Mouse (Mus musculus): ENCODE data around the gene Rundc1.
"Not testable (repeated sequence)": the region's sequence is repeated elsewhere in the genome, so short reads cannot be mapped to it uniquely, and the experiment has no call there.

Rundc1 gene

DNA sequence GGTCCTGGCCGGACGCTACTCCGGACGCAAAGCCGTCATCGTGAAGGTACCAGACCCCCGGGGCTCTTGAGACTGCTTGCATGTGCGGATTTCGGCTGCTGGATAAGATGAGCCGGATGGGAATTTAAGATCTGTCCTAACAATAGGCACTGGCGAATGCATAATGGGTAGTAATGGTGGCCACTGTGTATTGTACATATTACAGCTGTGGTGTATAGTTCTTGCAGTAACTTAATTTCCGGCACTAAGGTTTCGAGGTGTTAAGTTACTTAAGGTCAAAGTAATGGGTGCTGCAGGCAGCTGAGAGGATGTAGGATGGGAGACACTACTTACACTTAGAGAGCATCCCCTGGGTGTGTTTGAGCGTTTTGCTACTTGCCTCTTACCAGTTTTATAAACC is 17.9 kb downstream of the Rundc1 start:
- no peak for DNase-seq (ENCODE audit: low spot score)

DNA sequence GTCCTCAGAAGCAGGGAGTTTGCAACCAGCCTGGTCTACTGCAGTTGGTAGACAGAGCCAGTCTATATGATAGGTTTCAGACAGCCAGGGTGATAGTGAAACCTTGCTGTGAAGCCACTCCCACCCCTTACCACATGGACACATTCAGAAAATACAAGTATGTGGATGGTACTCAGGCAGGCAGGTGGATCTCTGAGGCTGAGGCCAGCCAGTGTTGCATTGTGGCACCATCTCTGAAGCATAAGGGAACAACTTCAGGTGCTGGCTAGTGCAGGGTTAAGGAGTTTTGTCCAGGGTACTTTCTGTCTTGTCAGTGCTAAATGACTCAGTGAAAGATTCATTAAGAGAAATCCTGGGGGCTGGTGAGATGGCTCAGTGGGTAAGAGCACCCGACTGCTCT is 21.4 kb downstream of the Rundc1 start:
- no peak for DNase-seq (ENCODE audit: low spot score)

DNA sequence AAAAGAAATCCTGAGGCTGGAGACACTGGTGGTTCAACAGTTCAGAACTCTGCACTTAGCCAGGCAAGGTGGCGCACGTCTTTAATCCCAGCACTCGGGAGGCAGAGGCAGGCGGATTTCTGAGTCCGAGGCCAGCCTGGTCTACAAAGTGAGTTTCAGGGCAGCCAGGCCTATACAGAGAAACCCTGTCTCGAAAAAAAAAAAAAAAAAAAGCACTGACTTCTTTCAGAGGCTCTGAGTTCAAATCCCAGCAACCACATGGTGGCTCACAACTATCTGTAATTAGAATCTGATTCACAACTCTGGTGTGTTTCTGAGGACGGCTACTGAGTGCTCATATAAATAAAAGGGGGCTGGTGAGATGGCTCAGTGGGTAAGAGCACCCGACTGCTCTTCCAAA is 22.0 kb downstream of the Rundc1 start:
- DNase-seq (ENCODE audit: low spot score) = not testable (repeated sequence)

DNA sequence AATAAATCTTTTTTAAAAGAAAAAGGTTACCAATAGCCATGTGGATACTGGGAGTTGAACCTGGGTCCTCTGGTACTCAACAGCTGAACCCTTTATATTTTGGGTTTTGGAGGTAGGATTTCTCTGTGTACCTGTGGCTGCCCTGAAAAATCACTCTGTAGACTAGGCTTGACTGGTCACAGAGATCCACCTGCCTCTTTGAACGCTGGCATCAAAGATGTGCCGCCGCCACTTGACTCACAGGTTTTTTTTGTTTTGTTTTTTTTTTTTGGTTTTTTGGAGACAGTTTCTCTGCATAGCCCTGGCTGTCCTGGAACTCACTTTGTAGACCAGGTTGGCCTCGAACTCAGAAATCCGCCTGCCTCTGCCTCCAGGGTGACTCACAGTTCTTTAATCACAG is 22.9 kb downstream of the Rundc1 start:
- no peak for DNase-seq (ENCODE audit: low spot score)

DNA sequence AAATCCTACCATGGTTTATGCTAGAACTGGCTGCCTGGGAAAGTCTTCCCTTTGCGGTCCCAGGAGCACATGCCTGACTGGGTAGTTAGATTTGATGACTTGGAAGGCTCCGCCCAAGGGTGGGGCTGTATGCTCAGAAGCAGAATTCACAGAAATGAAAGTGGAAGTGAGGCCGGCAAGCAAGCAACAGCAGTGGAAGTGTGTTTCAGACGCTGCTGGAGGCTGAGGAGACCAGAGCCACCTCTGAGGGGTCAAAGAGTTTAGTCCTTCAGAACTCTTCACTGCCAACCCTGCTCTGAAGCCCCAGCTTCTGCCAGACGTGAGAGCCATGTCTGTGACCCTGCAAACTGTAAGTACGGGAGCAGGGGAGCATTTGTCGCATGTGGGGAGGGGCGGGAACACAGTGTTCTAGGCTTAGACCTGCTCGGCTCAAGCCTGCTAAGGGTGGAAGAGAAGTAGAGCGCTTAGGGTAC is 23.4 kb downstream of the Rundc1 start, which contains the start of gene Ifi35:
TSS of gene Ifi35 (plus strand) at position 134 of the 473 bp plus-strand sequence.
- peak; percentile 71 for DNase-seq (ENCODE audit: low spot score)

DNA sequence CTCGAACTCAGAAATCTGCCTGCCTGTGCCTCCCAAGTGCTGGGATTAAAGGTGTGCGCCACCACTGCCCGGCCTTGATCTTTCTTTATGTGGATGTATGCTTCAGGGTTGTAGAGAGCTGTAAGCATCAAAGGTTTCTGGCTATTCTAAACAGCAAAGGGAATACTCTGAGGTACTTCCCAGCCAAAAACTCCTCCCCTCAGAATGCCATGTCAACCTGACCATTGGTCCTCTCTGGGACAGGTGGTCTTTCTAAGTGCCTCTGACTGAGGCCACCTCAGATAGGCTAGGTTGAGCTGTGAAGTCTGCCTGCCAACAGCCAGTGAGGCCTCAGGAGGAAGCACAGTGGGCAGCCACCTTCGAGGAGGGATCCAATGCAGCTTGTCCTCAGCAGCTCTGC is 24.0 kb downstream of the Rundc1 start:
- no peak for DNase-seq (ENCODE audit: low spot score)

DNA sequence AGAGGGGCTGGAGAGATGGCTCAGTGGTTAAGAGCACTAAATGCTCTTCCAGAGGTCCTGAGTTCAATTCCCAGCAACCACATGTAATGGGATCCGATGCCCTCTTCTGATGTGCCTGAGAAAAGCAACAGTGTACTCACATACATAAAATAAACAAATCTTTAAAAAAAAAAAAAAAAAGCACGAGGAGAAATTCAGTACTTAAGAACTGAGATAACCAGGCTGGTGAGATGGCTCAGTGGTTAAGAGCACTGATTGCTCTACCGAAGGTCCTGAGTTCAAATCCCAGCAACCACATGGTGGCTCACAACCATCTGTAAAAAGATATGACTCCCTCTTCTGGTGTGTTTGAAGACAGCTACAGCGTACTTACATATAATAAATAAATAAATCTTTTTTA is 24.7 kb downstream of the Rundc1 start:
- DNase-seq (ENCODE audit: low spot score) = not testable (repeated sequence)

DNA sequence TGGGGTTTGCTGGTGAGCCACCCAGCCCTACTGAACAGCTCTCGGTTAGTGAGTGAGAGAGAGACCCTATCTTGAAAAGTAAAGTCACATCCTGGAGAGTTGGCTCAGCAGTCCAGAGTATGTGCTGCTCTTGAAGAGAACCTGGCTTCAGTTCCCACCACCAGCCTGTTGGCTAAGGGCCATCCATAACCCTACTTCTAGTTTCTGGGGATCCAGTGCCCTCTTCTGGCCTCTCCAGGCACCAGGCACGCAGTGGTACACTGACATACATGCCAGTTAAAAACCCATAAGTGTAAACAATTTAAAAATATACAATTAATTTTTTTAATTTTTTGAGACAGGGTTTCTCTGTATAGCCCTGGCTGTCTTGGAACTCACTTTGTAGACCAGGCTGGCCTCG is 25.5 kb downstream of the Rundc1 start:
- no peak for DNase-seq (ENCODE audit: low spot score)

DNA sequence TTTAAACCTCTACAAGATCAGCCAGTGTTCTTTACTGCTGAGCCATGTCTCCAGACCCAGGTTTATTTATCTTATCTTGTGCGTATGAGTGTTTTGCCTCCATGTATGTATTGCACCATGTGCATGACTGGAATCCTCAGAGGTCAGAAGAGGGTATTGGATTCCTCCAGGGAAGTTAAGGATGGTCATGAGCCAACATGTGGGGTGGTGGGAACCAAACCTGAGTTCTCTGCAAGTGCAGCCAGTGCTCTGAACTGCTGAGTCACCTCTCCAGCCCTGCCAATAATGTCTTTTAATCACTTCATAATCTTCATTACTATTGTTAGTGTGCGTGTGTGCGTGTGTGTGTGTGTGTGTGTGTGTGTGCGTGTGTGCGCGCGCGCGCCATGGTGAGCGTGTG is 26.7 kb downstream of the Rundc1 start:
- no peak for DNase-seq (ENCODE audit: low spot score)

DNA sequence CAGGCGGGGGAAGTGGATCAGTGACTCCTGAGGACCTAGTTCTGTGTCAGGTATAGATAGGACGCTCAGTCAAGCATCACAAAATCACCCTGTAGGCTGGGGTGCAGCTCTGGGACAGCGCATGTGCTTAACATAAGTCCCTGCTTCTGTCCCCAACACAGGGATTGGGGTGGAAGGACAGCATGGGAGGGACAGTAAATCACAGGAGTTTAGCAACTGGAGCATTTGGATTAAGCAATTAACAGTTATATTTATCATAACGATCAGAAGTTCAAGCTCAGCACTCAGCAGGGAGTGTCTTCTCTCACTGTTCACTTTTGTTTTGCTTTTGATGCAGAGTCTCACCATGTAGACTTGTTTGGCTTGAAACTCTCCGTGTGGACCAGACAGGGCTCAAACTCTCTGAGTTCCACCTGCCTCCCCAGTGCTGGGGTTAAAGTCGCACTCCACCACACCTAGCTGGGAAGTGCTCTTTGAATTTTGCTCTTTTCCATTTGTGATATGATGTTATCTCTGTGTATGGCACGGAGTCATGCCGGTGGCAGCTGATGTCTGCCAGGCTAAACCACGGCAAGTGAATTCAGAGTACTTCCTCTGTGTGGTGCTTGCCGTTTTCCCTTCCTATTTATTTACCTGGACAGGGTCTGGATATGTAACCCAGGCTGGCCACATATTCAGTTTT is 27.3 kb downstream of the Rundc1 start:
- no peak for DNase-seq (ENCODE audit: low spot score)

DNA sequence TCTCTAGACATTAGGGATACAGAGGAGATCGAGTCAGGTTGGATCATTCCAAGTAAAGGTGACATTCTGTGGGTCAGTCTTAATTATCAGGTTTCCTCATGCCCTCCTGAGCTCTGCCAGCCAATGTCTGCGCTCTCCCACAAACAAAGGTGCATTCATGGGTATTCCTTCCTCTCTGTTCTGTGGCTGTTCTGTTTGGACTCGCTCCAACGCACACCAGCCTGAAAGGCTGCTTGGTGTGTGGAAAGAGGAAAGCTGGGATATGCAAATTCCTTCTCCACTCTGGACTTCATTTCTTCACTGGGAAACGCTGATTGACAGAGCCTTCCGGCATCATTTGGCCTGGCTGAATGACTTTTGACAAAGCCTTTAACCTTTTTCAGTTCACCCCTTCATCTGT is 29.8 kb downstream of the Rundc1 start:
- DNase-seq (ENCODE audit: low spot score) = no peak

DNA sequence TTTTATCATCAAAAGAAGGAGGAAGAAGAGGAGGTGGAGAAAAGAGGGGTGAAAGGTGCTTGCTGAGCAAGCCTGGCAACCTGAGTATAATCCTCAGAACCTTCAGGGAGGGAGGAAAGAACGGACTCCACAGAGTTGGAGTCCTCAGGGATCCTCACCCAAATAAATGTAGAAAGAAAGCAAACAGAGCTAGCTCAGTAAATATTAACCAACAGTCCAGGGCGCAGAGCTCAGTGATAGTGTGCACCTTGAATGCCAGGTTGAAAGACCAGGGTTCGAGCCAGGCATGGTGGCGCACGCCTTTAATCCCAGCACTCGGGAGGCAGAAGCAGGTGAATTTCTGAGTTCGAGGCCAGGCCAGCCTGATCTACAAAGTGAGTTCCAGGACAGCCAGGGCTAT is 30.7 kb downstream of the Rundc1 start:
- no peak for DNase-seq (ENCODE audit: low spot score)

DNA sequence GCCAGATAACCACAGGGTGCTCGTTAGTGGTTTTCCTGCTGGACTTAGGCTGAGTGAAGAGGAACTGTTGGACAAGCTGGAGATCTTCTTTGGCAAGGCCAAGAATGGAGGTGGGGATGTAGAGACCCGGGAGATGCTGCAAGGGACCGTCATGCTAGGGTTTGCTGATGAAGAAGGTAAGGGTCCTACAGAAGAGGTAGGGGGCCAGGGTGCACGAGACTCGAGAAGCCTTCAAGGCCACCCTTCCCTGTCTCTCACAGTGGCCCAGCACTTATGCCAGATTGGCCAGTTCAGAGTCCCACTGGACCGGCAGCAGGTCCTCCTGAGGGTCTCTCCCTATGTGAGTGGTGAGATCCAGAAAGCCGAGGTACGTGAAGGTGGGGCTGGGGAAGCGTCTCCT is 32.7 kb downstream of the Rundc1 start:
- DNase-seq (ENCODE audit: low spot score) = no peak

DNA sequence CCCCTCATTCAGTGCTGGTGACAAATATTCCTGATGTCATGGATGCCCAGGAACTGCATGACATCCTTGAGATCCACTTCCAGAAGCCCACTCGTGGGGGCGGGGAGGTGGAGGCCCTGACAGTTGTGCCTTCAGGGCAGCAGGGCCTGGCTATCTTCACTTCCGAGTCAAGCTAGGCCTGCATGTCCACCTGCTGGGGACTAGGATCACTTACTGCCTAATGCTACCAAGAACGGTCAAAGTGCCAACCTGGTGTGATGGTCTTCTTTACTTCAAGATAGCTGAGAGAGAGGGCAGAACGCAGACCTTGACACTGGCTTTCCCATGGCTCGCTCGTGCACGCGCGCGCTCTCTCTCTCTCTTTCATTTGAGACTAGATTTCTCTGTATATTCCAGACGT is 33.3 kb downstream of the Rundc1 start:
- no peak for DNase-seq (ENCODE audit: low spot score)

DNA sequence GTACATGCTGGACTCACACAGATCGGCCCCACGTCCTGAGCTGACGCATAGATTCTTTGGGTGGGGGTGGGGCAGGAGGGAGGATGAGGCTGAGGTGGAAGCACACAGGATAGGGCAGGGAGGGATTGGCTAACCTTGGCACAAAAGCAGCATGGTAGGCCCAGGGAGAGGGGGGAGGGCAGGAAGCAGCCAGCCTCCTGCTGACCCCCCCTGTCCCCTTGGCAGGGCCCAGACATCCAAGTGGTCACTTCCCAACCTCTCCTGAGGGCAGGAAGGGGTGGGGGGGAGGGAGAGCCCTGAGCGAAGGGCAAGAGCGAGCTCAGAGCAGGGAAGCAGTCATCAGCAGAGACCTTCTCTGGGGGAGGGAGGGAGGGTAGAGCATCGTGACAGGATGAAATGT is 34.8 kb downstream of the Rundc1 start:
- DNase-seq (ENCODE audit: low spot score) = no peak

DNA sequence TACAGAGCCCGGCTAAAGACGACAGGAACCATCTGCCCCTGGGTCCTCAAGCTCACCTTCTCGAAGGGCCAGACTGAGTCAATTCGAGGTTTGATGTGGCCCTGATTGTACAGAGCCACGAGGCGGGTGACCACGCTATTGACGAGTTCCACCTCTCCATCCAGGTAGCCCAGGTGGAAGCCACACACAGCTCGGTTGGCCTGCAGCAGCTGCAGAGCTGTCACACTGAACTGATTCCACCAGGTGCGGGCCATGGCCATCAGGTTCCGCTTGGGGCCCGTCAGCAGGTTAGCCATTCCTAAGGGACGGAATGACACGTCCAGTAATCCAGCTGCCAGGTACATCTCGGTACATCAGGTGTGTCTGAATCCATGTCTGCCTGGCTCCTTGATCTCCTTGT is 35.4 kb downstream of the Rundc1 start:
- DNase-seq (ENCODE audit: low spot score) = no peak

DNA sequence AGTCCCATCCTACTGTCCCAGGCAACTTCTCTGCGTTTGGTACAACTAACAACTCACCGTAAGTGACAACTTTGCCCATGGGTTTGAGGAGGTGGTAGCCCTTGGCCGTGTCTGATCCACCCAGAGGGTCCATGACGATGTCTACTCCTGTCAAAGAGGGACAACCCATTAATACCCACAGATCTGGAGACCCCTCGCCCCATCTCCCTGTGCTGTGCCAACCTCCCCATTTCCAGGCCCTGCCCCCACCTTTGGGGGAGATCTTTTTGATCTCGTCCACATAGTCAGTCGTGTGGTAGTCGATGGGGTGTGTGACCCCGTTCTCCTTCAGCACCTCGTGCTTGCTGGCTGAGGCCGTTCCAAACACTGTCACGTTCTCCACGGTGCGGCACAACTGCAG is 37.3 kb downstream of the Rundc1 start:
- DNase-seq (ENCODE audit: low spot score) = no peak

DNA sequence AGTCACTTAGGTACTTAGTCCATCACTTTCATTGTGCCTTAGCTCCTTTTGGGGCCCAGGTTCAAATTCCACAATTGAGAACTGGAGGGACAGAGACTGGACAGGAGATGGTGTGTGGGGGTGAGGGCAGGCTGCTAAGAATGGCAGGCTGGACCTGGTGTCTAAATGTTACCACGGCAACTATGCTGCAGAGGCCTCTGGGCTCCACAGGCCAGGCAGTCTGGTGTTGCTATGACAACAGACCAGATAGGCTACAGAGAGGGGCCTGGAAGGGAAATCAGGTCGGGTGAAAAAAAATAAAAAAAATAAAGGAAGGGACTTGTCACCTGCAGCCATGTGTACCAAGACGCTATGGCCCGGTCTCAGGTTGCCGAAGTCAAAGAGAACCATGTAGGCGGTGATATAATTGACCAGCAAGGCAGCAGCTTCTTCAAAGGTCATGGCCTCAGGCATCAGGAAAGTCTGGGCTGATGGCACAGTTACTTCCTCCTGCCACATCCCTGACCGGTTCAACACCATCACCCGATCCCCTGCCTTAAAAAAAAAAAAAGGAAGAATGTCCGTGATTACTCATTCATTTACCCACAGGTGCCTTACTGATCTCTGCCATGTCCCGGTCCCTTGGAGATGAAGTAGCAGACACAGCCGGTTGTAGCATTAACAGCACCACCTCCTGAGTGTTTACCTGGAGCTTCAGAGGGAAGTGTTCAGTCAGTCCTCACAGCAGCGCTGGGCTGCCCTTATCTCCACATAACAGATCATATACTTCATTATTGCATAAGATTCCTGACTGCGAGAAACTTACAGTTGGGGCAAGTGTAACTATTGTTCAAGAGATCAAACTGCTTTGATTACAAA is 37.9 kb downstream of the Rundc1 start:
- no peak for DNase-seq (ENCODE audit: low spot score)

DNA sequence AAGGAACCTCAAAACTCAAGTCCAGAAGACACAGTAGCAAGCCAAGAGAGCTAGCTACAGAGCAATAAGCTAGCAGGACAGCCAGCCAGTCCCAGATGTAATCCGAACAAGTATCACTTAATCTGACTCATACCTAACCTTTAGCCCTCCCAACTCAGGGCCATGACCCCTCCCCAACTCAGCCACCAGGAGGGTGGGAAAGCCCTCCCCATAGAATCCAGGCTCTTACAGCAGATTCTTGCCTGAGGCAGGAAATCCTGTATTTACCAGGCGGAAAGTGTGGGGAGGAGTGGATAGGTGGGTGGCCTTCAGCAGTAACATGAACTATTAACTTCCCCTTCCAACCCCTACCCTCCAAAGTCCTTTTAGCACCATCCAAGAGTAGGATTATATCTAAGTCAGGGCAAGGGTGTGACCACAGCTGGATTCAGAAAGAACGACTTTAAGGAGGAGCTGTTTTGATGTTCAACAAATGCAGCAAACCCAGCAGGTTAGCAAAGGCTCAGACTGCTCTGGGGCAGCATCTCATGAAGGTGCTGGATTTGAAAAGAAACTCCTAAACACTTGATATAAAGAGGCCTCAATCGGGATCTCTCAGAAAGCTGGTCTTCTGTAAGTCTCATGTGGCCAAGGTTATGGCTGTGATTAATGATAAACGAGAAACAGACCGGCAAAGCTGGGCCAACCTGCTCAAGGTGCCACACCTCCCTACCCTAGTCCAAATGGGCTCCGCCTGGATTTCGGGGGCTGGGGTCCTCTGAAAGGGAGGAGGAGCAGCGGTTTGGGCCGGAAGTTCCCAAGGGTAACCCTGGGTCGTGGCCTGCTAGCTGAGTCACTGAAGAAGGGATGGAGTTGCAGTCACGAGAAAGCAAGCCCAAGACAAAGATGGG is 39.6 kb downstream of the Rundc1 start, which contains the start of gene Rnd2:
TSS of gene Rnd2 (plus strand) at position 789 of the 890 bp plus-strand sequence.
- no peak for DNase-seq (ENCODE audit: low spot score)

DNA sequence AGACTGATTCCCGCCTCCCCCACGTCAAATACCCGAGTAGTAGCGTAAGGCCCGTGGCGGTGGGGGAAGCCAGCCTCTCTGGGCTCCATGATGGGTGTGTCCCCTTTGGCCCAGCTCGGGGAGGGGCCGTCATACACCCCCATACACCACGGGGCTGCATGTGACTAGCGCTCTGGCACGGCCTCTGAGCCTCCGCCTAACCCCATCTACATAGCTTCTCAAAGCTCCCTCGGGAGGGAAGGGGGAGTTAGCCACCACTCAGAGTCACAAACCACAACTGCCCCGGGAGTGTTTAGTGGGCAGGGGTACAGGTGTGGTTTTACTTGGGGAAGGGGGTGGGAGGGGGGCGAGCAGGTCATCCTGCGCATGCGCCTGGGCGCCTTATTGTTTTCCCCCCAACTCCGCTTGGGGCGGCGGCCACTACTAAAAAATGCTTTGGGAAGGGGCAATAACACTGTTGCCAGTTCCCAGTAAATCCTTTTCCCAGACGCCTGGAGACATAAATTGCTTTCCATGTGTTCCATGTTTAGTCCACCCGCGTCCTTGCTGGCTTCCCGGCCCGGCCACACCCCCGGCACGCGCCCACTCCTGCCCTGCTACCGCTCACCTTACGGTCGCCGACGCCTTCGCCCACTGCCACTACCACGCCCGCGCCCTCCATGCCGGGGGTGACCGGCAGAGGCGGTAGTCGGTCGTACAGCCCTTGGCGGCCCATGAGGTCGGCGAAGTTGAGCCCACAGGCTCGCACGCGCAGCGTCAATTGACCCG is 40.4 kb downstream of the Rundc1 start:
- peak; percentile 61 for DNase-seq (ENCODE audit: low spot score)

DNA sequence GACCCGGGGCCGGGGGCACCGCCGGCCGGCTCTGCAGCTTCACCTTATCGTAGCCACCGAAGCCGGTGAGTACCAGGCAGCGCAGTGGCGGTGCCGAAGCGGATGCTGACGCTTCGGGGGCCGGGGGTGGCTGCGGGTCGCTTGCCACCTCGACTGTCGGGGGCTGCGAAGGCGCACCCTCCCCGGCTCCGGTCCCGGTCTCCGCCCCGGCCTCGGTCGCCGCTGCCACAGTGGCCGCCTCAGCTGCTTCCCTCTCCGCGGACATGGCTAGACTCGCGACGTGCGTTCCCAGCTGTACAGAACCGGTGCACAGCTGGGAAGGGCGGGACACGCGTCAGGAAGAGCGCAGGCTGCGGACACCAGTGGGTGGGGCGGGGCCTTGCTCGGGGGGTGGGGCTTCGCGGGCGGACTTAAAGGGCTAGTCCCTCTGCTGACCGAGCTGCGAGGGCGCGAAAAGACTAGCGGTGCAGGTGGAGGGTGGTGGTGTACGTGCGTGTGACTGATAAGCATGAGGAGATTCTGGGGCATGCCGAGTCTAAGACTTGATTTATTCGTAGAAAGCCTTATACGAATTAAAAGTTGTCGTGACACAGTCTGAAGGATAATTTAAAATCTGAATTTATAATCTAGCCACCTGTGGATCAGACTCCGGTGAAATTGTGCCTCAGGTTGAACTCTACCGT is 41.1 kb downstream of the Rundc1 start, which contains the start of gene Vat1:
TSS of gene Vat1 (minus strand) at position 362 of the 683 bp plus-strand sequence.
- DNase-seq (ENCODE audit: low spot score) = peak; percentile 59

Data from ovary, adult 18-20 months (tissue).